Mouse (Mus musculus): ENCODE data around the gene Gjb5.

Gjb5 gene

GRCm38 (mm10) chr4:127349560-127350300 lies 8.3 kb downstream of the Gjb5 start:
- DNase-seq (ENCODE audit: low read depth, low spot score), result no peak

GRCm38 (mm10) chr4:127345000-127345399 lies 13.0 kb downstream of the Gjb5 start:
- DNase-seq (ENCODE audit: low read depth, low spot score), result peak; percentile 98

- DNase-seq (ENCODE audit: low read depth, low spot score), result peak; percentile 45
These were observed 16.6 kb downstream of the Gjb5 start for GRCm38 (mm10) chr4:127341372-127341771.

DNA sequence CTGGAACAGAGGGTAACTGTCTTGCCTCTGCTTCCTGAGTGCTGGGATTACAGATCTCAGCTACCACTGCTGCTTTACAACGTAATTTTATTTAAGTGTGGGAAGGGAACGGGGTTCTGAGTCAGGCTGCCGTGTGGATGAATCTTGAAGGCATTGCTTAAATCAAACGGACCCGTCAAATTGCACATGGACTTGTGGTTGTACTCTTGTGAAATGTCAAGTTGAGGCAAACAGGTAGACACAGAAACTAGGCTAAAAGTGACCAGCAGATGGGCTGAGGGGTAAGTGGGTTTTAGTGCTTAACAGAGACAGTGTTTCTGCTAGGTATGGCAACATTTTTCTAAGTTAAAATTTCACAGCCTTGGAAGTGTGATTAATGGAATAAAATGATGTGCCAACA lies 20.3 kb downstream of the Gjb5 start:
- no peak for DNase-seq (ENCODE audit: low read depth, low spot score)

GRCm38 (mm10) chr4:127334870-127335504 lies 23.0 kb downstream of the Gjb5 start:
- peak; percentile 95 for DNase-seq (ENCODE audit: low read depth, low spot score)

DNA sequence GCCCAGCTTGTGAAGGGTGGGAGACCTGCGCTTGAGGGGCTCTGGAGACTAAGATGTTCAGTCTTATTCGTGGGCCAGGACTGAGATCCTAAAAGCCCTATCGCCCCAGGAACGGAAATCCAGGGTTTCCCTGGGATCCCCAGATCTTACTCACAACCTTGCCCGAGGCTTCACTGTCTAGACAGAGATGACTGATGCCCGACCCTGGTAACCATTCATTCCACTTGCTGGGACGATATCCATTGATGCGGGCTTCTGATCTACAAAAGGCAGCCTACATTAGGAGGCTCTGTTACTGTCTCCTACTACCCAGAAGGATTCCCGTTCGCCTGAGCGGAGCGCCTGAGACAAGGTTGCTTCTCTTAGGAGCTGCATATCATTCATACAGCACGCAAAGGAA lies 26.8 kb downstream of the Gjb5 start:
- DNase-seq (ENCODE audit: low read depth, low spot score), result no peak

DNA sequence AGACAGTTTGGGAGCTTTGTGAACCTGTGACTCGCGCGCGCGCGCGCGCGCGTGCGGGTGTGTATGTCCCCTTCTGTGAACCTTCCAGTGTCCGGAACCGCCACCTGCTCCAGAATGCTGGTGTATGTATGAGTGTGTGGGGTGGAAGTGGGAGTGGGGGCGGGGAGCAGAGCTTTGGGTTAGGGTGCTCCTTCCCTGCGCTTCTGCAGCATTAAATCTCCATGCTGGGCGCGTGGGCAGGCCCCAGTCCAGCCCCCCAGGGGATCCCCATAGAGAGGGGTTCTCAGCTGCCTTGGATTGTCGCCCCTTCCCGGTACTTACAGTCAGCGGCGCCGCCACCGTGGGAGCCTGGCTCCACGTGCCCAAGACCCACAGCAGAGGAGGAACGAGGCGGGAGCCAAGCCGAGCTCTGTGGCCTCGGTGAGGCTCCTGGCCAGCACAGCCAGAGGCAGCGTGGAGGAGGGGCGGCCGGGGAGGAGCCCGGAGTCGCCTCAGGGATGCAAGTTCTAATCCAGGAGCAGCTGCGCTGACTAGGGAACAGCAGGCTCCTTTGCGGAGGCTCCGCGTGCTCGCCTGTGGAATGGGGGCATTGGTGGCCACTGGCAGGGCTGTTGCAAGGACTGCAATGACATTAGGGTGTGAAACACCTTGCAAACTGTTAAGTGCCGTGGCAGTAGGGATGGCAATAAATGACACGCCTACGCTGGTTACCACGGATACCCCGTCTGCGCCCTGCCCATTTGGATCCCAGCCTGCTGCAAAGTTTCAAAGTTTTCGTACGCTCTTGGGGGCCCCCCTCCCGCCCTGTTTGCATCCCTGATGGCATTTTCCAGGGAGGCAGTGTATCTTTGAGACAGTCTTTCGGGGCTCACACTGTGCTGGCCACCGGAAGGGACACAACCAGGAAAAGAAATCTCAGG lies 27.5 kb downstream of the Gjb5 start, which contains the start of gene Gjb3:
Gjb3 (minus strand) TSS at position 664 of the 920 bp plus-strand sequence.
- DNase-seq (ENCODE audit: low read depth, low spot score), result peak; percentile 67

DNA sequence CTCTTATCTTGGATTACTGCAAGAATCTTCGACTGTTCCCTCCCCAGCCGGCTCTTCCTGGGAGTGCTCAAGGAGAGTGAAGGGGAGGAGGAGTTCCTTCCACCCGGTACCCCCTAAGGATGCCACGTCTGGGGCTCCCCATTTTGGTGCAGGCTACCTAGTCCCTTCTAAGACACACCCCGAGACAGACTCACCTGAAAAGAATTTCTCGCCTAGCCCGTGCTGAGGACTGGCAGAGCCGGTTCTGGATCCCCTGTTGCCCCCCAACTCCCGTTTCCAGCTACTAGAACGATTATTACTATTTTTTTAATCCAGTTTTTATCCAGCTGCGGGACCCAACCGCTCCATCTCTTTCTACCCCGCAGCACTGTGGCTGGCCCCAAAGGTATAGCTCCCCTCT lies 28.2 kb downstream of the Gjb5 start:
- peak; percentile 38 for DNase-seq (ENCODE audit: low read depth, low spot score)

DNA sequence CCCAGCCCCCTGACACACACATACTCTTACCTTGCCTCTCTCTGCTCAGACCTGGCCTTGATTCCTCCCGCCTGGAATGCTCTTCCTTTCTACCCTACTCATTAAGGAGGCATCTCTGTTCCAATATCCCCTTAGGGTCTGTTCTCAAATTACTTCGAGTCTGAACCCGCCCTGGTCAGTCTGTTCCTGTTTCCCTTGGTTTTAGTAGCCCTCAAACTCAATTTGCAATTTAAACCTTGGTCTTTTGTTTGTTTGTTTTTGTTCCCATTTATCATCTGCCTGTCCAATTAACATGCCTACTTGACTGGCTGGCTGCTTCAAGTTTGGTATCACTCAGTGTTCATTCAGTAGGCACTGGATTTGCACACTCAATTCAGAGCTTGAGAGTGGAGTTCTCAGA lies 28.9 kb downstream of the Gjb5 start:
- peak; percentile 89 for DNase-seq (ENCODE audit: low read depth, low spot score)

DNA sequence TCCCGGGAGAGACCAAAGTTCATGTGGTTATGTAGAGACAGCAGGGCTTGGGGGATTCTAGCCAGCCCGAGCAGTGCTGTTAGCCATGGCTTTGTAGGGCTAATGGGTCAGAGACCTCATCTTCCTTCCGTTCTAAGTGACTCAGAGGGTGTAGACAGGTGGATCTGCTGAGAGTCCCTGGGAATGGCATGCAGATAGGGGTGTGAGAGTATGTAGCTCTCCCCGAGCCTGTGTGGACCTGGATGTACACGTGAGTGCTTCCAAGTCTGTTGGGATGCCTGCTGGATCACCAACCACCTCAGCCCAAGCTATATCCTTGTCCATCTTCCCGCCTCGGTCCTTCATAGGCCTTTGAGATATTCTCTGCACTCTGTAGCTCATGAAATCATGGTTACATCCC lies 29.6 kb downstream of the Gjb5 start:
- peak; percentile 54 for DNase-seq (ENCODE audit: low read depth, low spot score)

GRCm38 (mm10) chr4:127327749-127328148 lies 30.2 kb downstream of the Gjb5 start:
- no peak for DNase-seq (ENCODE audit: low read depth, low spot score)

DNA sequence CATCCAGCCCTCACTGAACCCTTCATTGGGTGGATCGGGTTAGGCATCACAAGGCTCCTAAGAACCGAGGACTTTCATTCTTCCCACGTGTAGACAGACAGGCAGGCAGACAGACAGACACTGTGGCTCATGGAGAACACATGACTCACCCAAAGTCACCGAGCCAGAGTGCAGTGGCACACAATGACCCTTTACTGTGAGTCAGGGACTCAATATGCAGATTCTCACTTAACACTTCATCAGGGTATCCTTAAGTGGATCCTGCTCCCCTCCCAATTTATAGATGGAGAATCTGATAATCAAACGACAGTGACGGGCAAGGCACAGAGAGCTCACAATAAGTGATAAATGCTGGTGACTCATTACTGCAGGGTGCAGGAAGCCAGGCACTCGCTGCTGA lies 30.7 kb downstream of the Gjb5 start:
- DNase-seq (ENCODE audit: low read depth, low spot score), result no peak

- no peak for DNase-seq (ENCODE audit: low read depth, low spot score)
These were observed 32.7 kb downstream of the Gjb5 start for GRCm38 (mm10) chr4:127325276-127325675.

DNA sequence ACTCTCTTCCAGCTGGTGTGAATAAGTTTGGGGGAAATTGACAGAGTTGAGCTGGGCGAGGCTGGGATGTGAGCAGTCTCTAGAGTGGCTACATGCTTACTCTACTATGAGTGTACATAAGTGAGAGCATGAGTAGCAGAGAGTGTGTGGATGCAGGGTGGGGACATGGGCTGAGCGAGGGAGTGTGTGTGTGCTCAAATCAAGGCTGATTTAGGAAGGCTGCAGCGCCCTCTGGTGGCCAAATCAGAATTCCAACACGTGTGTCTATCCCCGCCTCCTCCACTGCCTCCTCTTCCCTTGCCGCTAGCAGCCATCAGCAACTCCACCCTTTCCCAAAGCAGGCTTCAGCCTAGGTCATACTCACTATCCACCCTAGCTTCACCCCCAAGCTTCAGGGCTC lies 33.2 kb downstream of the Gjb5 start:
- DNase-seq (ENCODE audit: low read depth, low spot score), result peak; percentile 96

DNA sequence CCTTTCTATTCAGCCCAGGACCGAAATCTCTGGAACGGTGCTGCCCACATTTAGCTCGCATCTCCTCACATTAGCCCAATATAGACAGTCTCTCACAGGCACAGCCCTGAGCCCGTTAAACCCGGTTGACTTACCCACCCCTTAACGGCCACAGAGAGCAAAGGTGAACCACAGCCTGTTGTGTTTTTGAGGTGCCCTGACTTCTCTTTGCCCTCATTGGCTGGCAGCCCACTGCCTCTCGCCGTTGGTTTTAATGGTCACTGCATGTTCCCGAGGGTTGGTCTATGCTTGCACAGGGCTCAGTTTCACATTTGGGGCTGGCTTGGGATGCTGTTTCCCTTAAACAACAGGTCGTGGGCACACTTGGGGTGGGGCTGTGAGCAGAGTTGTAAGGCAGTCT lies 33.7 kb downstream of the Gjb5 start:
- no peak for DNase-seq (ENCODE audit: low read depth, low spot score)

DNA sequence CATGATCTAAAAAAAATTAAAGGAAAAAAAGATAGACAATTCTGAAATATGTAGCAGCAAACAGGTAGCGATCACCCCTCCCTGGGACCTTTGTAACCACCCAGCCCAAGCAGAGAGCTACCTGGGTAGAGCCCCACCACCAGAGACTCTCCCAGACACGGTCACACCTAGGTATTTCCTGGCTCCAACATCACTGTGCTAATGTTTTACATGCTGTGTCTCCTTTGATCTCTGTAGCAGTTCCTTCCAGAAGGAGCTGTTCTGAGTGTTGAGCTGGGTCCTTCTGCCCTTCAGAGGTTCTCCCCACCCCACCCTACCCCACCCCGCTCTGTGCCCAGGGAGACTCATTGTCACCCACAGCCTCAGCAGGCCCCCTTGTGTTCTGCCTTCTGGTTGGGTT lies 34.3 kb downstream of the Gjb5 start:
- DNase-seq (ENCODE audit: low read depth, low spot score), result no peak

DNA sequence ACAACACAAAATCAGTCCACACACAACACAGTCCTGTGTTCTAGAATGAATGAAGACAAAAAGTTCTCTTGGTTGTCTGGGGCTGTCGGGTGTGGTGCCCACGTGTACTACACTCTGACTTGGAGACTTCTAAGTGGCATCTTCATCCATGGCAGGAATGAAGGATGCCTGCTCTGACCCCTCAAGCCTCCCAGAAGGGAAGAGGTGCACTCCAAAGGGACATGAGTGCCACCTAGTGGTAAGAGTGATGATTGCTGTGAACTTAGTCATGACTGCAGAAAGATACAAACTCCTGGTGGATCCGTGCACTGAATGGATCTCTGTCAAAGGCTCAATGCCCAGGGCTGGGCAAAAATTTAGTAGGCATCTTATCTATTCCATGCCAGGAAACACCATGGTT lies 38.4 kb downstream of the Gjb5 start:
- peak; percentile 84 for DNase-seq (ENCODE audit: low read depth, low spot score)

DNA sequence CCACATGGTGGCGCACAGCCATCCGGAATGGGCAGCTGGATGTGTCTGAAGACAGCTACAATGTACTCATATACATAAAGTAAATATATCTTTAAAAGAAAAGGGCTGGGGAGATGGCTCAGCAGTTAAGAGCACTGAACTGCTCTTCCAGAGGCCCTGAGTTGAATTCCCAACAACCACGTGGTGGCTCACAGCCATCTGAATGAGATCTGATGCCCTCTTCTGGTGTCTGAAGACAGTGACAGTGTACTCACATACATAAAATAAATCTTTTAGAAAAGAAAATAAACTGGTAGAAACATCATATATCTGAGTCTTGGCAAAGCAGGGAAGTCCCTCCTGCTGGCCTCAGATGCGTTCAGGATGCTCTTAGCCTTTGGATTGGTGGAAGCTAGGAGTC lies 40.8 kb downstream of the Gjb5 start:
- peak; percentile 58 for DNase-seq (ENCODE audit: low read depth, low spot score)

GRCm38 (mm10) chr4:127315753-127316152 lies 42.2 kb downstream of the Gjb5 start:
- DNase-seq (ENCODE audit: low read depth, low spot score), result no peak

GRCm38 (mm10) chr4:127314585-127314984 lies 43.4 kb downstream of the Gjb5 start:
- DNase-seq (ENCODE audit: low read depth, low spot score), result no peak

DNA sequence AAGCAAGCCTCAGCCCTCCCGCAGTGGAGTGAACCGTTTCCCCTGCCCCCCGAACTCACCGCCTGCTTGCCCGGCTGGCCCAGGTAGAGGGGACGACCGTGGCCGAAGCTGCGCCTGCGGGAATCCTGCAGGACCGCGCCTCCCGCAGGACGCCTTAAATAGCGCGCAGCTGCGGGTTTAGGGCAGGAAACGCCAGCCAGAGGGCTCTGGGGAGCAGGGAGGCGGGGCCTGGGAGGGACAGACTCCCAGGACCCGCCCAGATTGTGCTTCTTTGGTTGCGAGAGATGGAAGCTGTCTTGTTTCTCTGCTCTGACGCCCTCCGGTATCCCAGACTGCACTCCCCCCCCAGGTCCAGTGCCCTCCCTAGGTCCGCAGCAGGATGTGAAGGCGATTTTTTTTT lies 44.1 kb downstream of the Gjb5 start, which contains the start of gene Gja4:
Gja4 (minus strand) TSS at position 179 of the 400 bp plus-strand sequence.
- peak; percentile 88 for DNase-seq (ENCODE audit: low read depth, low spot score)

- no peak for DNase-seq (ENCODE audit: low read depth, low spot score)
These were observed 45.6 kb downstream of the Gjb5 start for GRCm38 (mm10) chr4:127312349-127312748.

Measured in R1 (cell line).